8 mouse cellular contexts compared by ENCODE assay signal in the genomic region with DNA sequence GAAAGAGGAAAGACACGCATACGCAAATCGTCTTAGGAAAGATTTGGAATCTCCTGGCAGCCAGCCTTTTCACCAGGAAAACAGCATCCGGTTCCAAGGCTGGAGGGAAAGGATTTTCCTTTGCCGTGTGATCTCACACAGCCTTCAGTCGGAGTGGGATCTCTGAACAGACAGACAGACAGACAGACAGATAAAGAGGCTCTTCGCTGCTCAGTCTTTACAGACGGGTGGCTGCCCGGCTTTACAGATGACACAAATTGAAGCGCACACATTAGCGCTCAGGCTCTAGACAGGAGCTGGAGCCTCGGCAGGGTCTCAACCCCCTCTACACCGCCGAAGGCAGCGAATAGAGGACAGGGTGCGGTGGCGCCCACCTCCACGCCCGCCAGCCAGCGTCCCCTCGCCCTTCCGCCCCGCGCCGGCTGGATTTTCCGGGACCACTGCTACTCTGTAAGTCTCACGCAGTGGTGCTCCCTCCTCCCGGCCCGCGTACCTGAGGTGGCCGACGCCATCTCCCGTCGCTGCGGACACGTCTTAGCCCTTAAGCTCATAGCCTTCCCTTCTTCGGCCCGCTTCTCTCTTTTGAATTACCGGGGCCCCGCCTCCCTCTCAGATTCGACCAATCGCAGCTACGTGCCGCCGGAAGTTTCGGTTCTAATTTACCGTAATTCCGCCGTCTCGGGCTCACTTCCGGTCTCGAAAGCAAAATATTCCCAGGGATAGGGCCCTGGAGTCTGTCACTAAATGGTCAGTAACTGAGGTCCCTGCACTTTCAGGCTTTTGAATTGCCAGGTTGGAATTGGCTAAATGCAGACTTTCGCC. TPM values are rescaled to one million over a fixed set of nuclear protein-coding genes. Genes with fewer than 3 reads are reported as not detected.
DNase-seq lines count a peak whose midpoint lies in the region; ATAC-seq and TF ChIP-seq lines count a peak whose summit lies in the region.

A gene (minus strand): TSS at position 621 of the 822 bp plus-strand sequence.

- peak; percentile 80 for ATAC-seq in heart, embryonic 15.5 days (replicated peaks; ENCODE audit: insufficient number of reproducible peaks, insufficient read depth, low FRiP score, low read depth)
- ATAC-seq in liver, postnatal 0 days: peak; percentile 93
- peak; percentile 87 for ATAC-seq in neural tube, embryonic 13.5 days (ENCODE audit: low read depth)

- TF ChIP-seq CTCF in E14TG2a.4 (conservative IDR thresholded peaks at IDR 0.05; ENCODE audit: low read length): no peak
- no peak for TF ChIP-seq CTCF in liver, postnatal 0 days (IDR thresholded peaks at IDR 0.05; ENCODE audit: low read depth)

- peaks cover 53% of the 10 kb centered on the region for H3K4me1 ChIP-seq in E14TG2a.4 (replicated peaks; ENCODE audit: low read depth, low read length)
- H3K4me1 ChIP-seq in forebrain, embryonic 10.5 days: peaks cover 23% of the 10 kb centered on the region
- peaks cover 21% of the 10 kb centered on the region for H3K4me1 ChIP-seq in heart, embryonic 15.5 days (replicated peaks)
- H3K4me1 ChIP-seq in liver, postnatal 0 days (ENCODE audit: insufficient read depth): peaks cover 13% of the 10 kb centered on the region
- H3K4me1 ChIP-seq in neural tube, embryonic 13.5 days (replicated peaks): peaks cover 21% of the 10 kb centered on the region

- H3K9me3 ChIP-seq in E14TG2a.4 (ENCODE audit: low read length): no peaks in the 10 kb centered on the region
- H3K9me3 ChIP-seq in forebrain, embryonic 10.5 days: no peaks in the 10 kb centered on the region
- no peaks in the 10 kb centered on the region for H3K9me3 ChIP-seq in heart, embryonic 15.5 days (replicated peaks)
- H3K9me3 ChIP-seq in liver, postnatal 0 days (ENCODE audit: low read length): no peaks in the 10 kb centered on the region
- H3K9me3 ChIP-seq in neural tube, embryonic 13.5 days: no peaks in the 10 kb centered on the region

- H3K4me2 ChIP-seq in heart, embryonic 15.5 days: peak within 1 kb of the TSS; percentile 85
- H3K4me2 ChIP-seq in liver, postnatal 0 days (ENCODE audit: low read depth, low read length): peak within 1 kb of the TSS; percentile 71
- H3K4me2 ChIP-seq in neural tube, embryonic 13.5 days: peak within 1 kb of the TSS; percentile 84

- peak within 1 kb of the TSS; percentile 82 for H3K9ac ChIP-seq in heart, embryonic 15.5 days
- H3K9ac ChIP-seq in liver, postnatal 0 days (replicated peaks): peak within 1 kb of the TSS; percentile 92
- peak within 1 kb of the TSS; percentile 79 for H3K9ac ChIP-seq in neural tube, embryonic 13.5 days

- WGBS in forebrain, embryonic 10.5 days: under 1% methylated on average over 53 of the region's 53 CpGs
- WGBS in heart, embryonic 15.5 days: under 1% methylated on average over 53 of the region's 53 CpGs
- WGBS in liver, postnatal 0 days (ENCODE audit: insufficient replicate concordance): under 1% methylated on average over 53 of the region's 53 CpGs
- under 1% methylated on average over 53 of the region's 53 CpGs for WGBS in neural tube, embryonic 13.5 days

- H3K4me3 ChIP-seq in E14TG2a.4 (replicated peaks; ENCODE audit: low read length): peak within 1 kb of the TSS; percentile 98
- H3K4me3 ChIP-seq in forebrain, embryonic 10.5 days: peak within 1 kb of the TSS; percentile 97
- peak within 1 kb of the TSS; percentile 91 for H3K4me3 ChIP-seq in heart, embryonic 15.5 days
- peak within 1 kb of the TSS; percentile 94 for H3K4me3 ChIP-seq in liver, postnatal 0 days (ENCODE audit: low read depth, low read length)
- peak within 1 kb of the TSS; percentile 71 for H3K4me3 ChIP-seq in neural tube, embryonic 13.5 days

- H3K27ac ChIP-seq in forebrain, embryonic 10.5 days: peak within 1 kb of the TSS; percentile 96
- H3K27ac ChIP-seq in heart, embryonic 15.5 days: peak within 1 kb of the TSS; percentile 79
- H3K27ac ChIP-seq in liver, postnatal 0 days (ENCODE audit: low read depth): peak within 1 kb of the TSS; percentile 81
- H3K27ac ChIP-seq in neural tube, embryonic 13.5 days (replicated peaks): peak within 1 kb of the TSS; percentile 53

- H3K36me3 ChIP-seq in E14TG2a.4 (ENCODE audit: insufficient read depth, low read length): peaks cover 27% of the 10 kb centered on the region
- H3K36me3 ChIP-seq in forebrain, embryonic 10.5 days (replicated peaks): peaks cover 37% of the 10 kb centered on the region
- H3K36me3 ChIP-seq in heart, embryonic 15.5 days: peaks cover 11% of the 10 kb centered on the region
- 0 out of 2 replicates have a peak, but pooled peaks cover 4% of the 10 kb centered on the region for H3K36me3 ChIP-seq in liver, postnatal 0 days (replicated peaks; ENCODE audit: insufficient read depth, low read length)
- H3K36me3 ChIP-seq in neural tube, embryonic 13.5 days: no peaks in the 10 kb centered on the region

- no peaks in the 10 kb centered on the region for H3K27me3 ChIP-seq in E14TG2a.4 (ENCODE audit: insufficient read depth, low read length)
- no peaks in the 10 kb centered on the region for H3K27me3 ChIP-seq in forebrain, embryonic 10.5 days (ENCODE audit: poor library complexity, severe bottlenecking)
- no peaks in the 10 kb centered on the region for H3K27me3 ChIP-seq in heart, embryonic 15.5 days
- H3K27me3 ChIP-seq in liver, postnatal 0 days (ENCODE audit: insufficient read depth, low read length): no peaks in the 10 kb centered on the region
- no peaks in the 10 kb centered on the region for H3K27me3 ChIP-seq in neural tube, embryonic 13.5 days

- peak; percentile 74 for TF ChIP-seq EP300 in liver, postnatal 0 days (IDR thresholded peaks at IDR 0.05; ENCODE audit: low read depth)

- DNase-seq in c-Kit-positive CD71-negative TER-119-negative erythroid progenitor cells, embryonic 14.5 days (ENCODE audit: low read depth): peak; percentile 82
- DNase-seq in forebrain, embryonic 10.5 days (ENCODE audit: extremely low spot score, low spot score): peak; percentile 90
- DNase-seq in kidney, postnatal 14 days: peak; percentile 93
- peak; percentile 92 for DNase-seq in liver, postnatal 0 days
- DNase-seq in telencephalon, adult 2 months (ENCODE audit: low read depth, low spot score): peak; percentile 78

RNA-seq across cellular contexts. Expression of the gene that starts here (rescaled TPM):
- polyA plus RNA-seq in forebrain, embryonic 10.5 days (2016; fragmentation: Nextera tagmentation; extraction: Ambion mirVana): 223 and 226 TPM in 2 replicates
- polyA plus RNA-seq in heart, embryonic 15.5 days (2015; fragmentation: Nextera tagmentation; extraction: Ambion mirVana): 67.5 and 81.9 TPM in 2 replicates
- 45.4 and 47.4 TPM in 2 replicates for polyA plus RNA-seq in liver, postnatal 0 days (2015; fragmentation: Nextera tagmentation; extraction: Ambion mirVana)
- polyA plus RNA-seq in neural tube, embryonic 13.5 days (2015; fragmentation: Nextera tagmentation; extraction: Ambion mirVana): 22.8 and 31.5 TPM in 2 replicates

Comparison
In these comparisons a context has a peak if more than half of its experiments do, and no peak if none do; other contexts are left out.
1. Peak in every context shown above with its lines: DNase-seq, ATAC-seq, H3K4me3 ChIP-seq and H3K27ac ChIP-seq.